Mouse (Mus musculus) c-Kit-negative CD71-positive TER-119-positive erythroid progenitor cells, embryonic 14.5 days (primary cell): Measurements from ENCODE around the gene Ap5z1.

ENCODE experiments used
- DNase-seq: peaks from one replicate; pipeline ENCODE4 v3.0.0-alpha.2; 2013; ENCODE audit warnings: low read depth, low spot score

Ap5z1 gene

DNA sequence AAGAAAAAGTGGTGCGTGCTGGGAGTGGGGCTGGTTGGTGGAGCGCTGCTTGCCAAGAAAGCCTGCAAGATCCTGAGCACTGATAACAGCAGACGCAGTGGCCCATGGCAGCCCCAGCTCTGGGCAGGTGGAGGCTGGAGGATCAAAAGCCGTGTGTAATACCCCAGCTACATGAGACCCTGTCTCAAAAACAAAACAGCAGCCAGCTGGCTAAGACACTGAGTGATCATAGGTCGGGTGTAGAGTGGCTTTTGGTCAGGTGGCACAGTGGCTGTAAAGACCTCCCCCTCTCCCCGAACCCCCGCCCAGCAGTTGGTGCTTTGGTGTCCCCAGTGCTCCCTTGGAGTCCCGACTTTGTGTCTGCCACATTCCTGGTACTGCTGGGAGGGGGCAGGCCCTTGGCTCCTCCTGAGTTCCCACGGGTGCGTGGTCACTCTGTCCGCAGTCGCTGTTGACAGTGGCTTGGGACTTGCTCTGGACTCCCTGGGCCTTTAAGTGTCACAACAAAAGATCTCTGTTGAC lies 23.8 kb upstream of the Ap5z1 start:
- DNase-seq: peak; percentile 34

DNA sequence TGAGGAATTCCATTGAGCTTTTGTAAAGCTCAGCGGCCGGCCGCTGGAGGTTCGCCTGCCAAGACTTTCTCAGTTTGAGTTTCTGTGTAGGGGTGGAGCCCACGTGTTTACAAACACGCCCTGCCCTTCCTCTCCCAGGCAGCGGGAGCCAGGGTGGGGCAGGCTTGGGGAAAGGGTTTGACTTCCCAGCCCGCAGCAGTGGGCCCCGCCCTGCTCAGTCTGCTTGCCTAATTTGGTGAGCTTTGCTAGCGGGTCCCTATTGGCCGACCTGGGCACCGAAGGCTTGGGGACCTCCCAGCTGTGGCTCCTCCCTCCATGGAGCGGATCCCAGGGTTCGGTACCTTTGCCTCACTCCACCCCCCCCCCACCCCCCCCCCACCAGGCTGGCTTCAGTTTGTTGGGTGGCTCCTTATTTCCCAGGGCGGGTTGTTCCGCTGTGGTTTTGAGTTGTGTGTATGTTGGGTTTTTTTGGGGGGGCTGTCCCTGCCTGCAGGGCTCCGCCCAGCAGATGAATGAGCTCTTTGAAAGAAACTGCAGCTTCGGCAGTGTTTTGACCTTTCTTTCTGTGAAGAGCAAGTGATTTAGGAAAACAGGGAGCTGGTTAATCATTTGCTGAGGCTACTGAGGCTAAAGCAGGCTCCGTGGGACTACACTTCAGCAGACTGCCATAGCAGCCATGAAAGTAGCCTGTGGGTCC lies 23.1 kb upstream of the Ap5z1 start:
- DNase-seq: peak; percentile 88

DNA sequence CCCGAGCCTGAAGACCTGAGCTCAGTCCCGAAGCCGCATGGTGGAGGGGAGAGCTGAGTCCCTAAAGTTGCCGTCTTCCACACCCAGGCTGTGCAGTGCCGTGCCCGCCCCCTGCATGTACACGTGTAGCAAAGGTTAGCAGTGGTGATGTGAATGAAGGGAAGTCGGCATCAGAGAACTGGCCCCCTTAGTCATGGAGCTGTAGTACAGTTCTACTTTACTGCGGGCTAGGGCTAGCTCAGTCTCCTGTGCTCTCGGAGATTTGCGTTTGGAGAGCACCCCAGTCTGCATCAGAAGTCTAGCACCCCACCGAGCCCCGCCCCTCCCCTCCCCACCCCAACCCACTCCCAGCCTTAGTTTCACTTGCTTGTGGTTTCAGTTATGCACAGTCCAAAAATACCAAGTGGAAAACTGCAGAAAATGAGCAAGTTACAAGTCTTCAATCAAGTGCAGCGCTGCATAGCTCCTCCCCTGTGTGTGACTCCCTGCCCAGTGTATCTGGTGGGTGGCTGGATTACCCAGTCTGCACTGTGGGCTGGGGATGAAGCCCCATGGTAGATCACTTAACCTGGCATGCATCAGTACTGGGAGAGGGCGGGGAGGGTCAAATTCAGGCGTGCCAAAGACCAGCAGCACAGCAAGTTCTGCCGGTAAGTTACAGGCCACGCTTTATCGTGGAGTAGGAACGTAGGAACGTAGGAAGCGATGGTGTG lies 22.3 kb upstream of the Ap5z1 start:
- DNase-seq: no peak

DNA sequence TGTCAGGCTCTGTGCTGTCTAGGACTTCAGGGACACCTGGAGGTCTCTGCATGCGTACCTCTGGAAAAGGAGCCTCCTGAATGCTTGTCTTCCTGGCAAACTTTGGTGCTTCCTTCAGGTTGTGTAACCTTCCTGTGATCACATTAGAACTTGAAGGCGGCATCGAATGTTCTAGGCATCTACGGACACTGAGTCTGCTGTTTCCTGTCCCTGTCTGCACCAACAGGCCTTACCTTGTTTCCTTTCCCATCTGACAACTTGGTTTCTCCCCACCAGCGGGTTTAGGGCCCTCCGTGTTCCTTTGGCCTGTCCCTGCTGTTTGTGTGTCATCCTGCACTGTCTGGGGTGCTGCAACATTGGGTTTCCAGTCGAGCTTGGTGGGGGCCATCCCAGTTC lies 21.7 kb upstream of the Ap5z1 start:
- no peak for DNase-seq

DNA sequence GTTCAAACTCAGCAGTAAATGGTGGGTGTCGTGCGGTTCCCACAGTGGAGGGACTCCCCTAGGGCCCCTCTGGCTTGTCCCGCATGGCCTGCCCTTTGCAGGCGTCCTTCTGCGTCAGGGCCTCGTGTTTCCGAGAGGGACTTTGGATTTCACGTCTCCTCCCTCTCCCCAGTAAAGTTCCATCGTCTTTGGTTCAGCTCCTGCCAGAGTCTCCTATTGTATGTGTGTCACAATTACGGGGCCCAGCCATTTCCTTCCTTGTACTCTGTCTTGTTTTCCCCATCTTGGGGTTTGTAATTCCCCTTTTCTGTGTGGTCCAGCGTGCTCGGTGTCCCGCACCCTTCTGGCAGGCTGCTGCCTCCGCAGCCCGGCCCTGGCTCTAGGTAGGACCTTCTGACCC lies 20.2 kb upstream of the Ap5z1 start:
- no peak for DNase-seq

DNA sequence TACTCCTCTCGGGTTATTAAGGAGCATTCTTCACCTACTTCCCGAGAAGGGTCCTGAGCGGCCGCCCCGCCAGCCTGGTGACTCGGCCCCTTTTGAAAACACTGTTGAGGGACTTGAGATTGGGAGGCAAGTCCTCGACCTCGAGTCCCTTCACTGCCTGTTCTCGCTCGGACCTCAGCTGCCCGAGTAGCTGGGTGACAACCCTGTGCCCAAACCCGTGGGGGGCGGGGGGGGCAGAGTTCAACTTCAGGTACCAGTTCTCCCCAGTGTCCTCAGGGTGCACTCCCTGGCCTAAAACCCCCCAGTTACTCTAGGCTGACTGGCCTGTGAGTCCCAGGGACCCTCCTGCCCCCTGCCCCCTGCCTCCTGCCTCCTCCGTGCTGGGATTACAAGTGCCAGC lies 19.8 kb upstream of the Ap5z1 start:
- DNase-seq: no peak

DNA sequence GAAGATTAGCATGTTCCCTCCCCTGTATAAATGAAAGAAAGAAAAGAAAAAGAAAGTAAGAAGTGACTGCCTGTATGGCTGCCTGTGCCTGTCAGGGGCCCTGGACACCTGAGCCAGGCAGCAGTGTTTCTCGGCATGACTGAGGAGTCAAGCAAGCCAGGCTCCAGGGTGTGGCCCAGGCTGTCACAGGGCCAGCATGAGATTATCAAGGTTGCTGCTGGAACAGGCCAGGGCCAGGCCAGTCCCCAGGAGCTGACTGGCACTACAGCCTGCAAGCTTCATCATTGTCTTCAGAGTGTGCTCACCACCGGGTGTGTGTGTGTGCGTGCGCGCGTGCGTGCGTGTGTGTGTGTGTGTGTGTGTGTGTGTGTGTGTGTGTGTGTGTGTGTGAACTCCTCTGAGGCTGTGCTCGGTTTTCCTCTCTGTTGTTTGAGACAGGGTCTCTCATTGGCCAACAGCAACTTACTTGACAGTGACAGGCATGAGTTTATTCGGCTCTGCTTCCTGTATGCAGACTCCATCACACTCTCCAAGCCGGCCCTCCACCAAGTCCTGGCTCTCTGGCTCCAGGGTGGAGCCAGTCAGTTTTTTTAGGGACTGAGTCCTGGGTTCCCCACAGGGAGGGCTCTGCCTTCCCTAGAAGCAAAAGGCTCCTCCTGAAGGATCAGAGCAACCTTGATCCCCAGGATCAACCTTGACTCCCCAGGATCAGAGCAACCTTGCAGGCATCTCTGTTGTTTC lies 18.8 kb upstream of the Ap5z1 start:
- DNase-seq: peak; percentile 60

DNA sequence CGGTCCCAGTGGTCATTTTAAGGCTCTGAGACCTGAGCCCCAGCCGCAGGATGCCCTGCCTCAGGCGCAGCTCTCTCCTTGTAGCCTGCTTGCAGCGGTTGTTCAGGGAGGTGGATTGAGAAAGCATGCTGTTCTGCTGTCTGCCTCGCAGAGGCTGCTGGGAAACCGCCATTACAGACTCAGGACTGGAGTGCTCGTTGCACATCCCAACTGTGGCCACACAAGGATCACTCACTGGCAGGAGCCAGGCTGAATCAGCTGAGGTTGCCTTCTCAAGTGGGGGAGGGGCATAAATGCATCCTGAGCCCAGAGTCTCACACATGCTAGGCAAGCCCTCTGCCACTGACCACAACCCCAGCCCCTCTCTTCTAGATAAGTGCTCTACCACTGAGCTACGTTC lies 18.0 kb upstream of the Ap5z1 start:
- DNase-seq: no peak

DNA sequence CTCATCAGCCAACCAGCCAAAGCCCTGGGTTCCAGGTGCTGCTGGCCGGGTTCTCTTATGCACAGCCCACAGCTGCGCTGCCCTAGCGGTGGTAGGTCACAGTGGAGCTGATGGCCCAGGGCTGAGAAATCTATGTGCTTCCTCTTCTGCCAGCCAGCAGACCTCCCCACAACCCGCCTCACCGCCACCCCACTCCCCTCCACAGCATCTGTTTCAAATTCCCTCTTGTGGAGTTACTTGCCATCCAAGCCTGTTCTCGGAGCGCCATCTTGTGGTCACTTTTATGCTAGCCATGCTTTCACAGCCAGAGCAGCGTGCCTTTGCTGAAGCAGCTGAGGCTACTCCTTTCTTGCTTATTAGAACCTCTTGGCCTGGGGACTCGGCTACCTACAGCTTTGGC lies 15.7 kb upstream of the Ap5z1 start:
- DNase-seq: peak; percentile 75

DNA sequence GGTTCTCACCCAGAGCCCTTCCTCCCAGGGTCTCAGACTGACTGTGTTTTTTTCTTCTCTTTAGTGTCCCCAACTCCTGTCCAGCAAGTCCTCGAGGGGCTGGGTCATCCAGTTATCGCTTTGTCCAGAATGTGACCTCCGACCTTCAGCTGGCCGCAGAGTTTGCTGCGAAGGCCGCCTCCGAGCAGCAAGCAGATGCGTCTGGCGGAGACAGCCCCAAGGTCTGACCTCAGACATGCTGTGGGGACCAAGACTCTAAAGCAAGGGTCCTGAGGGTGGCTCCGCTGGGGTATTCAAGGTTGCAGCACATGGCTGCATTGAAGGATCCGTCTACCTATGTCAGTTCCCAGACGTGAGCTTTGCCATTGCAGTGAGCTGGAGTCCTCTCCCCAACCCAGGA lies 15.1 kb upstream of the Ap5z1 start:
- no peak for DNase-seq

DNA sequence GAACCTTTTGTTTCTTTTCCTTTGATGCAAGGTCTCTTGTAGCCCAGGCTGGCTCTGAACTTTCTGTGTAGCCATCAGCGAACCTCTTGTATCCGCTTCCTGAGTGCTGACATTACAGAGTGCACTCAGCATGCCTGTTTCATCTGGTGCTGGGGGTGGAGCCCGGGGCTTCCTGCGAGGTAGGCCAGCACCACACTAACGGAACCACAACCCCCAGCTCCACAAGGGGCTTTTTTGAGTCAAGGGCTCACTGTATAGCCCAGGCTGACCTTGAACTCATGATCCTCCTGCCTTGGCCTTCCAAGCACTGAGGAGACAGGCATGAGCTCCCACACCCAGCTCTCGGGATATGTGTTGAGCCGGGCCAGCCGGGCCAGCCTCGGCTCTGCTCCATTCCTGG lies 12.9 kb upstream of the Ap5z1 start:
- DNase-seq: no peak

DNA sequence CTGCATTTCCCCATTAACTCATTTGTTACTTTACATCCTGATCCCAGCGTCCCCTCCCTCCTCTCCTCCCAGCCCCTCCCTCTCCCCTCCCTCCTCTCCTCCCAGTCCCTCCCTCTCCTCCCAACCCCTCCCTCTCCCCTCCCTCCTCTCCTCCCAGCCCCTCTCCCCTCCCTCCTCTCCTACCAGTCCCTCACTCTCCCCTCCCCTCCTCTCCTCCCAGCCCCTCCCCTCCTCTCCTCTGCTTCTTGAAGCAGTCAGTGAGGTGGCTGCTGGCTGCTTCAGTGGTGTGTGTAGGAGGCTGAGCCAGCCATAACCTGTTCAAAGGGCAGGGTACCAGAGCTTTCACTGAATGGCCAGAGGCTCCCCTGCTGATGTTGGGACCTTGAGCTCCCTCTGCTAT lies 12.0 kb upstream of the Ap5z1 start:
- DNase-seq: no peak

DNA sequence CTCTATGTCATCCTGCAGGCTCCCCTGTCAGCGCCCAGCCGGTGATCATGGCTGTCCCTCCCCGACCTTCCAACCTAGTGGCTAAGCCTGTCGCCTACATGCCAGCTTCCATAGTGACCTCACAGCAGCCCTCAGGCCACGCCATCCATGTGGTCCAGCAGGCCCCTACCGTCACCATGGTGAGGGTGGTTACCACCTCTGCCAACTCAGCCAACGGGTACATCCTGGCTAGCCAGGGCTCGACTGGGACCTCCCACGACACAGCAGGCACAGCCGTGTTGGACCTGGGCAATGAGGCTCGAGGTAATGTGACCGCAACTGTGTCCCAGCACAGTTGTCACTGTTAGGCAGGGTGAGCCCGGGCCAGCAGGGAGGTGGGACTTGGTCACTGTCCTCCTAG lies 10.0 kb upstream of the Ap5z1 start:
- no peak for DNase-seq

DNA sequence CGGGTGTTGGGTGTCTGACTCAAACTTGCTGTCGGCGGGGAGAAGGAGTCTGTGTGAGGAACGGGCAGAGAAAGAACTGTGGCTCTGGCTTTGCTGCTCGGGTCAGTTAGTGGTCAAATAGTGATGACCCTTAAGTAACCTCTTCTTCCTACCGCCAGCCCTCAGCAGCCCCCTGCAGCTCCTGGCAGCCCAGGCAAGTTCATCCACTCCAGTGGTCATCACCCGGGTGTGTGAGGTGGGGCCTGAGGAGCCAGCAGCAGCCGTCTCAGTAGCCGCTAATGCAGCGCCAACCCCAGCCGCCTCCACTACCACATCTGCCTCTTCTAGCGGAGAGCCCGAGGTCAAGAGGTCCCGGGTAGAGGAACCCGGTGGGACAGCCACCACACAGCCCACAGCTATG lies 7.4 kb upstream of the Ap5z1 start:
- DNase-seq: no peak

DNA sequence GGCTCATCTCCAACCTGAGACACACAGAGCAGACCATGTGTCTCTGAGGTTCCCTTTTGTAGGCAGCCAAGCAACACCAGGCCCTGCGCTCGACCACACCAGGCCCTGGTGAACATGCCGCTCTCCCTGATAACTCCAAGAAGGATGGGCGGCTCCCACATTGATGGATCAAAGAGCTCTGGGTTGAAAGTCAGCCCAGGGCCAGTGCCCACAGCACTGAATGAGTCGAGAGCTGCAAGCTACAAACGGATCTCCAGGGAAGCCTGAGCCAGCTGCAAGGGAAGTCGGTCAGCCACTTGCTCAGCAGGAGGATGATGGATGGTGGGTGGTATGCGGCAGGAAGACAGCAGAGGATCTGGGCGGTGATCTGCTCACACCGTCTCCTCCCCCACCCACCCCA lies 6.4 kb upstream of the Ap5z1 start:
- DNase-seq: no peak

DNA sequence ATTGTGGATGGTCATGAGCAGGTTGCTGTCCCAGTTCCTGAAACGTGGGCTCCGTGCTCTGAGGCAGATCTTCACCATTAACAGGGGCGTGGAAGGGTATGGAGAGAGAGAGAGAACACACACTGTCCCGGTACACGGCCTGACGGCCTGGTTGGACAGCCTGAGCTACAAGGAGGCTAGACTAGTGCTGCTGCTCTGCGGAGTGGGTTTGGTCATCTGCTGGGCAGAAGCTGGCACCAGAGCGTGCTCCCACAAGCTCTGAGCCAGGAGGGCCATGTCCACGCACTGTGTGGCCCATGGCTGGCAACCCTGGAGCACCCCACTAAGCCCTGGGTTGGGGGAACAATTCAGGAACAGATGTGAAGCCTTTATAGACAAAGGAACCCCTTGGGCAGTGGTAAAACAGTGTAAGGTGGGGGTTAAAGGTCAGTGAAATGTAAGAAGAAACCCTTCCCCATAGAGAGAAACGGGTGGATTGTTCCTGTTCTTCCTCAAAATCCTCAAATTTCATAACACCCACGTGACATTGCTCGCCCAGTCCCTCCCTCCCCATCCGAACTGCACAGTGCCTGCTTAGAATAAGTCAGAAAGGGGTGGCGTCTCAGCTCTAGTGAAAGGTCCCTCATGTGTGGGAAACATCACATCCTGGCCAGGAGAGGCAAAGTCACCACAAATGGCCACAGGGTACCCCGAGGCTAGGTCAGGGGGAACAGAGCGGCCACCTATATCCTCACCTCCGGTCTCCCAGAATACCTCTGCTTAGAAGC lies 4.8 kb upstream of the Ap5z1 start:
- no peak for DNase-seq

DNA sequence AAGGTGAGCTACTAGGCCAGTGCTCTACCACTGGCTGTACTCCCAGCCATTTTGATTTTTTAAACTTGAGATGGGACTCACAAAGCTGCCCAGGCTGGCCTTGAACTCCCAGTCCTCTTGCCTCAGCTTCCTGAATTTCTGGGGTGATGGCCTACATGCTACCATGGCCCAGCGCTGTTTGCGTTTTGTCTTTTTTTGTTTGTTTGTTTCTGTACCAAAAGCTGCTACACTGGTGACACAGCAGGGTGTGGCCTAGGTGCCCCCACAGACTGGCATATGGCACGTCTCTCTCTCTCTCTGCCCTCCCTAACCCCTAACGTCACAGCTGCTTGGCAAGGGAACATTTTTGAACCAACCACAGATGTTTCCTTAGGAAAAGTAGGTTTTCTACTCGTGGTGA lies 3.9 kb upstream of the Ap5z1 start:
- no peak for DNase-seq

DNA sequence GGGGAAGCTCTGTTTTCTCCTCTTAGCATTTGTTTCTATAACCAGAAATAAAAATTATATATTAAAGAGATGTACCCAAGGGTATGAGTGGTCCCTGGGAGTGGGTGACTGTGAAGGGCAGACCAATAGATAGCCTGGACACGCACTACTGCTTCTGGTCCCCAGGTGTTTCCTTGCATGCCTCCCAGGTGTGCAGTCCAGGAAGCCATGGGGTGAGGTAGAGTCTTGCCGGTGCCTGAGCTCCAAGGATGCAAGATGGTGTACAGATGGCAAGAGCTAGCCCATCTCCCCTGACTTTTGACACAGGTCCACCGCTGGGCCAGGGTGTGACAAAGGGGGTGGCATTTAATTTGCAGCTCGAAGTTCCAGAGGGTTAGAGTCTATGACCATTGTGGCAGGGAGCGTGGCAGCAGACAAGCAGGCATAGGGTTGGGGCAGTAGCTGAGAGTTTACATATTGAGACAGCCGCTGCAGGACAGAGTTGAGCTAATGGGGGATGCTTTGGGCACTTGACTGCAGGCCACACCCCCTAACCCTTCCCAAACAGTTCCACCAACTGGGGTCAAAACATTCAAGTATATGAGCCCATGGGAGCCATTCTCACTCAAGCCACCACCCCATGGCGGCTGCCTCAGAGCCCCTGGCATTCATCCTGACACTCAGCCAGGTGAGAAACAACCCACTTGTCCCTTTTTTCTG lies 1.7 kb upstream of the Ap5z1 start:
- DNase-seq: no peak

DNA sequence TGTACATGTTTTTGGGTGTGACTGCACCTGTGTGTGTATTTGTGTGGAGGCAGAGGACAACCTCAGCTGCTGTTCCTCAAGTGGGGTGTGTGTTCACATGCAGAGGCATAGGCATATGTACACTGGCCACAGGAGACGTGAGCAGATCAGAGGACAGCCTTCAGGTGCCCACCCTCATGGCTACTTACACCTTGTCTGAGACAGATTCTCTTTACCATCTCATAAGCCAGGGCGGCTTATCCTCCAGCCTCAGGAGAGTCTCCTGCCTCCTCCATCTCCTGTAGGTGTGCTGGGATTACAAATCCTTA lies 1.1 kb upstream of the Ap5z1 start:
- DNase-seq: no peak

DNA sequence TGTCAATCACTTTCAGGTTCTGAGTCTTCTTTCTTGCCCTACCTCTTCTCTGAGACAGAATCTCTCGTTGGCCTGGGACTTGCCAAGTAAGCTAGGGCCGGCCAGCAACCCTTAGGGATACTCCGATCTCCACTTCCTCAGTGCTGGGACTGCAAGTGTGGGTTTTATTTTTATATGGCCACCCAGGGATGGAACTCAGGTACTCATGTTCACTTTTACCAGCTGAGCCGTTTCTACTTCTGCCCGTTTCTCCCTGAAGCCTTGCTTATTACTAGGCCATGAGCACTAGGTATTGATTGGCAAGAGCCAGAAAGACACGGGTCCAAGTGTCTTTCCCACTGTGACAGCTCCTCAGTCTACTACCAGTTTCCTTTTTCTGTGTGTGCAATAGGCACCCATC lies 733 bp upstream of the Ap5z1 start:
- DNase-seq: no peak

DNA sequence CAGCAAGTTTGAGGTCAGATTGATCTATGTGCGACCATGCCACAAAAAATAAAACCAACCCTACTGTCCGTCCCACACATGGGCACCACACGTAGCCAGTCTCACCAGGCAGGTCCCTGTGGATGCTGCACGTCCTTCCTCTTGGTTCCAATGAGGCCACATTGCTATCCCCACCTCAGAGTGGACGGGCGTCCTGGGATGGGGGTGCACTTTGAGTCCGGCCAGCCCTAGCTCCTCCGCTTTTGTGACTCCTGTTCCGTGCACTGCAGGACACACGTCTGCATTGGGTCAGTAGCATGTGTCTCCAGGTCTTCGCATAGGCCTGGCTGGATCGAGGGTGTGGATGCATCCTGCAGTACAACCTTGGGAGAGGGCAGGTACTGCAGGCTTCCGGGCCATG lies 4.6 kb downstream of the Ap5z1 start:
- no peak for DNase-seq

DNA sequence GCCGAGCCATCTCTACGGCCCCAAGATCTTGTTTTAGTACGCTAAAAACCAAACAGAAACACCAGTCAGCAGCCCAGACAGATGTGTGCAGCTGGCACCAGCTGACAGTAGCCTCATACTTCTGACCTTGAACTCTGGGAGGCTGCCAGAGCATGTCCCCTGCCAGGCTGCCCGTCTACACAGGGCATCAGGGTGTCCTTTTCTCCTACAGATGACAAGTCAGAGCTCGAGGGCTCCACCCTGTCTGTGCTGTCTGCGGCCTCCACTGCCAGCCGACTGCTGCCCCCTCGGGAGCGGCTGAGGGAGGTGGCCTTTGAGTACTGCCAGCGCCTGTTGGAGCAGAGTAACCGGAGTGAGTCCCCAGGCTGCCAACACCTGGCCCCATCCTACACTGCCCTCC lies 6.1 kb downstream of the Ap5z1 start:
- DNase-seq: no peak
